In the genomic region with DNA sequence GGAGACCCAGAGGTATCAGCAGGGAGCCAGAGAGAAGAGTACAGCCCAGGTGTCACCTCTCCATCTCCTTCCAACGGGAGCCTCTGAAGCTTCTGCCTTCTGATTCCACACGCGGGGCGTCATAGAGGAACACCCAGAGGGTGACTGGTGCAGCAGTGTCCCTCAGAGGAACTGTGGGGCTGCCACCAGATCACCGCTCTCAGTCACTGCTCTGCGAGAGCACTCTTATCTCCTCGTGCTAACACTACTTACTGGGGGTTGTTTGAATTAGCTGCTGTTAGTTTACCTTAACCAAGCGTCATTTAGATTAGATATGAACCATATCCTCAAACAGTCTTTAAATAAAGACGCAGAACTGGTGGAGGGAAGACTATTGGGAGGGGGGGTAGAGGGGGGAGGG, we compare ENCODE assay signal across 19 mouse cellular contexts. TPM values are rescaled to one million over a fixed set of nuclear protein-coding genes. Genes with fewer than 3 reads are reported as not detected.
DNase-seq lines count a peak whose midpoint lies in the region; ATAC-seq and TF ChIP-seq lines count a peak whose summit lies in the region.
"Had no signal": no experiment of that assay in that cellular context is flagged by ENCODE, and none has a peak within 500 bp of the region (broad histone marks: within the 10 kb centered on the region; RNA-seq: fewer than 3 reads in every experiment).

No protein-coding gene starts in this region.

- no peak for DNase-seq in heart, adult 9 months (ENCODE audit: low spot score in 2 of 2)
- no peak for DNase-seq in lung, postnatal 25 days (ENCODE audit: low spot score)
- no peak for DNase-seq in liver, postnatal 0 days
- DNase-seq in ovary, adult 18-20 months (ENCODE audit: low spot score), result no peak
- DNase-seq in kidney, adult 18-20 months, result no peak
- DNase-seq: adrenal gland, postnatal 14 days; cerebellum, adult 18-20 months; forebrain, postnatal 0 days; gastrocnemius, adult 2 months; heart, postnatal 4 days; kidney, adult 9 months; thymus, postnatal 14 days had no signal

- H3K4me1 ChIP-seq in heart, embryonic 11.5 days (ENCODE audit: control insufficient read depth, insufficient read depth, low read length), result peaks cover 18% of the 10 kb centered on the region
- H3K4me1 ChIP-seq in lung, embryonic 16.5 days (replicated peaks; ENCODE audit: control insufficient read depth, insufficient read depth, low read length), result peaks cover 30% of the 10 kb centered on the region
- H3K4me1 ChIP-seq in liver, postnatal 0 days (ENCODE audit: insufficient read depth), result no peaks in the 10 kb centered on the region; the same call in 1 of the 2 replicates
- H3K4me1 ChIP-seq in forebrain, embryonic 12.5 days, result peaks cover 9% of the 10 kb centered on the region; the same call in 1 of the 2 replicates
- H3K4me1 ChIP-seq: embryonic facial prominence, embryonic 12.5 days had no signal

- no peak for TF ChIP-seq EP300 in liver, postnatal 0 days (IDR thresholded peaks at IDR 0.05; ENCODE audit: low read depth)

- H3K4me2 ChIP-seq in heart, embryonic 11.5 days, result peak overlapping the region; percentile 20; the same call in 1 of the 2 replicates
- no peak overlapping the region for H3K4me2 ChIP-seq in lung, embryonic 16.5 days (ENCODE audit: low read depth, low read length)
- no peak overlapping the region for H3K4me2 ChIP-seq in liver, postnatal 0 days (ENCODE audit: low read depth, low read length)
- H3K4me2 ChIP-seq in forebrain, embryonic 12.5 days, result no peak overlapping the region
- H3K4me2 ChIP-seq: embryonic facial prominence, embryonic 12.5 days had no signal

- H3K4me3 ChIP-seq in heart, embryonic 11.5 days (ENCODE audit: low read depth, low read length), result no peak overlapping the region
- no peak overlapping the region for H3K4me3 ChIP-seq in lung, embryonic 16.5 days (ENCODE audit: low read length)
- no peak overlapping the region for H3K4me3 ChIP-seq in liver, postnatal 0 days (ENCODE audit: low read depth, low read length)
- H3K4me3 ChIP-seq in forebrain, embryonic 12.5 days (replicated peaks), result no peak overlapping the region
- H3K4me3 ChIP-seq: embryonic facial prominence, embryonic 12.5 days; gastrocnemius, adult 2 months; megakaryocyte, embryonic 14.5 days had no signal

- H3K27ac ChIP-seq in heart, embryonic 11.5 days (ENCODE audit: low read depth, low read length), result no peak overlapping the region
- H3K27ac ChIP-seq in lung, embryonic 16.5 days (ENCODE audit: low read length), result peak overlapping the region; percentile 67
- H3K27ac ChIP-seq in liver, postnatal 0 days (ENCODE audit: low read depth), result no peak overlapping the region
- no peak overlapping the region for H3K27ac ChIP-seq in forebrain, embryonic 12.5 days
- H3K27ac ChIP-seq: embryonic facial prominence, embryonic 12.5 days; gastrocnemius, adult 2 months had no signal

- ATAC-seq in heart, embryonic 11.5 days (replicated peaks; ENCODE audit: insufficient number of reproducible peaks, low FRiP score, low TSS enrichment), result no peak
- peak; percentile 70 for ATAC-seq in lung, embryonic 16.5 days (ENCODE audit: low read depth)
- peak; percentile 36; the same call in 1 of the 2 replicates for ATAC-seq in liver, postnatal 0 days
- no peak for ATAC-seq in forebrain, embryonic 12.5 days (ENCODE audit: low FRiP score)
- ATAC-seq: forebrain, postnatal 0 days; hindbrain, embryonic 16.5 days; midbrain, embryonic 16.5 days had no signal

- H3K9ac ChIP-seq in heart, embryonic 11.5 days (ENCODE audit: low read depth, low read length), result peak overlapping the region; percentile 16; the same call in 1 of the 2 replicates
- no peak overlapping the region for H3K9ac ChIP-seq in lung, embryonic 16.5 days (ENCODE audit: low read length)
- H3K9ac ChIP-seq in liver, postnatal 0 days (replicated peaks), result no peak overlapping the region
- H3K9ac ChIP-seq in forebrain, embryonic 12.5 days, result no peak overlapping the region
- H3K9ac ChIP-seq: embryonic facial prominence, embryonic 12.5 days; forebrain, postnatal 0 days had no signal

- WGBS in heart, embryonic 11.5 days (ENCODE audit: insufficient replicate concordance), result 6% methylated on average over 9 of the region's 9 CpGs
- WGBS in lung, embryonic 16.5 days, result 7% methylated on average over 9 of the region's 9 CpGs
- WGBS in liver, postnatal 0 days (ENCODE audit: insufficient replicate concordance), result 13% methylated on average over 9 of the region's 9 CpGs
- WGBS in forebrain, embryonic 12.5 days, result 87% methylated on average over 9 of the region's 9 CpGs

- TF ChIP-seq CTCF in liver, postnatal 0 days (IDR thresholded peaks at IDR 0.05; ENCODE audit: low read depth), result no peak

- H3K36me3 ChIP-seq in heart, embryonic 11.5 days (ENCODE audit: control insufficient read depth, insufficient read depth, low read length), result no peaks in the 10 kb centered on the region
- peaks cover 3% of the 10 kb centered on the region; the same call in 1 of the 2 replicates for H3K36me3 ChIP-seq in lung, embryonic 16.5 days (ENCODE audit: control insufficient read depth, insufficient read depth, low read length)
- no peaks in the 10 kb centered on the region for H3K36me3 ChIP-seq in liver, postnatal 0 days (replicated peaks; ENCODE audit: insufficient read depth, low read length)
- peaks cover 13% of the 10 kb centered on the region; the same call in 1 of the 2 replicates for H3K36me3 ChIP-seq in forebrain, embryonic 12.5 days (replicated peaks)
- H3K36me3 ChIP-seq: embryonic facial prominence, embryonic 12.5 days had no signal

- peaks cover 5% of the 10 kb centered on the region; the same call in 1 of the 2 replicates for H3K27me3 ChIP-seq in heart, embryonic 11.5 days (ENCODE audit: control insufficient read depth, insufficient read depth, low read length)
- H3K27me3 ChIP-seq in lung, embryonic 16.5 days (ENCODE audit: control insufficient read depth, insufficient read depth, low read depth, low read length), result no peaks in the 10 kb centered on the region
- peaks cover 8% of the 10 kb centered on the region; the same call in 1 of the 2 replicates for H3K27me3 ChIP-seq in liver, postnatal 0 days (ENCODE audit: insufficient read depth, low read length)
- no peaks in the 10 kb centered on the region for H3K27me3 ChIP-seq in forebrain, embryonic 12.5 days

- no peaks in the 10 kb centered on the region for H3K9me3 ChIP-seq in heart, embryonic 11.5 days (replicated peaks; ENCODE audit: control insufficient read depth, low read length)
- peaks cover 4% of the 10 kb centered on the region; the same call in 1 of the 2 replicates for H3K9me3 ChIP-seq in lung, embryonic 16.5 days (ENCODE audit: control insufficient read depth, low read length)
- 0 out of 2 replicates have a peak, but pooled peaks cover 5% of the 10 kb centered on the region for H3K9me3 ChIP-seq in liver, postnatal 0 days (ENCODE audit: low read length)
- H3K9me3 ChIP-seq in forebrain, embryonic 12.5 days, result 0 out of 2 replicates have a peak, but pooled peaks cover 5% of the 10 kb centered on the region

RNA-seq across cellular contexts. Expression of a gene that starts 12.3 kb away (rescaled TPM):
- polyA plus RNA-seq in heart, embryonic 11.5 days (2014; fragmentation: Nextera tagmentation; extraction: Ambion mirVana), result 2.1 and 2.2 TPM in 2 replicates
- polyA plus RNA-seq in lung, embryonic 16.5 days (2015; fragmentation: Nextera tagmentation; extraction: Ambion mirVana), result 3.5 and 3.6 TPM in 2 replicates
- polyA plus RNA-seq in liver, postnatal 0 days (2015; fragmentation: Nextera tagmentation; extraction: Ambion mirVana), result 0.09 and 0.11 TPM in 2 replicates
- polyA plus RNA-seq in forebrain, embryonic 12.5 days (2016; fragmentation: Nextera tagmentation; extraction: Ambion mirVana), result 7.3 and 7.9 TPM in 2 replicates

RNA-seq across cellular contexts. Expression of a gene that starts 36.2 kb away (rescaled TPM):
- polyA plus RNA-seq in heart, embryonic 11.5 days (2014; fragmentation: Nextera tagmentation; extraction: Ambion mirVana), result 4.9 and 6.5 TPM in 2 replicates
- polyA plus RNA-seq in lung, embryonic 16.5 days (2015; fragmentation: Nextera tagmentation; extraction: Ambion mirVana), result 9.2 and 11.2 TPM in 2 replicates
- polyA plus RNA-seq in liver, postnatal 0 days (2015; fragmentation: Nextera tagmentation; extraction: Ambion mirVana), result 3.2 and 3.7 TPM in 2 replicates
- polyA plus RNA-seq in forebrain, embryonic 12.5 days (2016; fragmentation: Nextera tagmentation; extraction: Ambion mirVana), result 33.4 and 36.6 TPM in 2 replicates

Comparison
In these comparisons a context has a peak if more than half of its experiments do, and no peak if none do; other contexts are left out.
1. ATAC-seq: peak in lung, embryonic 16.5 days (single experiment) and liver, postnatal 0 days (single experiment); none in heart, embryonic 11.5 days (single experiment) and forebrain, embryonic 12.5 days (single experiment).